Mouse (Mus musculus) 3134 (cell line): ENCODE data around the gene Trim2.

Experiments used
- DNase-seq: peaks from one replicate; pipeline ENCODE4 v3.0.0-alpha.2; 2011; ENCODE audit warnings: low spot score; ENCODE audit not compliant: insufficient read length; ENCODE audit errors: extremely low read depth

Trim2 gene

DNA sequence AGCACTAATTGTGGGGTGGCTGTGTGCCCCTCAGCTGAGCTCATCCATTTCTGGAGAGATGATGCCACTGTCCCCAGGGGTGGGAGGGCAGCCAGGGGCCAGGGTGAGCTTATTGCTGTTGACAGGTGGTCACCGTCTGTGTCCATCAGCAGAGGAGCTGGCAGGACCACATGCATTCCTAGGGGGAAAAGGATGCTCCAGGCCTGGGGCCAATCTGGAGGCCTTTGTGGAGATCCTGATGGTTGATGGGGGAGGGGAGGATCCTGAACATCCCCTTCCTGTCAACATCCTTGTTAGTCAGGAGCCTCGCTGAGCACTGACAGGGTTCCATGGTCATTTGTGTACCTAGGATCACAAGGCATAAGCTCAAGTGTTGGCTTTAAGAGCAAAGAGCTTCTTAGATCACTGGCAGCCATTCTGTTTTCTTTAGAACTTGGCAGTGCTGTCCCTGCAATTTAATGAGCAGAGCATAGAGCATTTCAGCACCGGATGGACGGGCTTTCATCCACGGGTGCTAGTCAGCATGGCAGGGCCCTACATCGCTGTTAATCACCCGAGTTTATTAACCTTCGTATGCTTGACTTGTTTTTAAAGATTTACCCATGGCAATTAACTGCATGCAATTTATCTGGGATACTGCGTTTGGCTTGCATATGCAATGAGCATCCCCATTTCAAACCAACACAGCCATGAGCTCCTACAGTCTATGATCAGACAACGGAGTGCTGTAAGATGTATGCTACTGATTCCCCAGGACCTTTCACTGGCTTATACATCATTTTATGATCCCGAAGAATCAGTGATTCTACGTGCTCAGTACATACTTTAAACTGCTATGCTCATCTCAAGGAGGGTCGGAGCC is 105.9 kb downstream of the Trim2 start:
- no peak for DNase-seq

DNA sequence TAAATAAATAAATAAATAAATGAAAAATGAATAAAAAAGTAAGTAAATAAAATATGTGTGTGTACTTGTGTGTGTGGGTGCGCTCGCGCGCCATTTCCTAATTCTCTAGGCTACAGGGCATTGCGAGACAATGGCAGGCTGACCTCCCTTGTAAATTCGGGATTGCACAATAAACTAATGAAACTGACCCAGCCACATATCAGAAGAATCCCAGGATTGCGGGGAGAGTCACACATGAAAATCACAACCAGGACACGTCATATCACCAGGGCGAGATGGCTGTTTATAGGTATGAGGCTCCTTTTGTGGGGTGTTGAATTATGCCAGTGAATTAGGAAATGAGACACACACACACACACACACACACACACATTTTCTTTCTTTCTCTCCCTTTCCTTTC is 107.2 kb downstream of the Trim2 start:
- no peak for DNase-seq

GRCm38 (mm10) chr3:84198229-84198628 is 108.4 kb downstream of the Trim2 start:
- no peak for DNase-seq

DNA sequence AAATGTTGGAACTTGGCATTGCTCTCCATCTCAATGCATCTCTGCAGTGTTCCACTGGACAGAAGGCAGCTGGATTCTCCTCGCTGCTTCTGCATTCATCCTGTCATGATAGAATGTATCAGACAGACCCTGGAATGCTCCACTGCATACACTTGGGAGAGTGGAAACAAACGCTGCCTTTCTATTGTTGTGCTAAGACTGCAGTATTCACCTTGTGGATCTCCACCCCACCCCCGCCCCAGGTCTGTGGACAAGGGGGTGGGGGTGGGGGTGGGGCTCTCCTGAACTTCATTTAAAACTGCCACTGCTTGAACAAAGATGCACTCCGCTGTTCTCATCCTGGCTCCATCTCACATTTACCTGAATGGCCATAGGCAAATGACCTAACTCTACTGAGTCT is 112.8 kb downstream of the Trim2 start:
- no peak for DNase-seq

DNA sequence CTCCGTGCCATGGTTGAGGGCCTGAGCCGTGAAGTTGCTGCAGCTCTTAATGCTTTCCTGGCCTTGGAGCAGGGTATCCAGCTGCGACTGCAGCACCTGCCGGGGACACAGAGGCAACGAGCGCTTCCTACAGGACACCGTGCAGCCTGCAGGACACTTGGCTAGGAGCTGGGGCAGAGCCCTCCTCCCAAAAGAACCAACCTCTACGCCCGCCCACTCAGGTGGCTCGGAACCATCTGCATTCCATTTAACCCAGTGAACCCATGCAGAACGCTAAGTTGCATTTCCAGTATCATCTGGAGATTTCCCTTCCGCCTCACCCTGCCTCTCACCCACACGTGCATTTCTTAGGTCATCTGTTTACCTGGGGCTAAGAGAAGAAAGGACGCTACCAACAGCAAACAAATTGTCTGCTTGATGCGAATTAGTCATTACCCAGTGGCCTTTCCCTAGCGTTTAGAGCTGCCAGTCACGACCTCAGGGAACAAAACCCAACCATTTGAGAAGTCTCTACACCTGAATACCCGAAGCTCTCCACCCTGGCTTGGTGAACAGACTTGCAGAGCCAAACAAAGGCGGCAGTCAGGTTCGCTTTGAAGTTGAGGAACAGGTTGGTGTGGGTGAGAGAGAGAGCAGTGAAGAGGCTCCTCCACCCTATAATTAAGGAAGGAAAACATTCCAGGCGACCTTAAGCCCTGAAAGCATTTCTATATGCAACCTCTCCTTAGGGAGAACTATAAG is 115.4 kb downstream of the Trim2 start:
- no peak for DNase-seq

GRCm38 (mm10) chr3:84190513-84191061 is 116.1 kb downstream of the Trim2 start:
- DNase-seq: no peak

DNA sequence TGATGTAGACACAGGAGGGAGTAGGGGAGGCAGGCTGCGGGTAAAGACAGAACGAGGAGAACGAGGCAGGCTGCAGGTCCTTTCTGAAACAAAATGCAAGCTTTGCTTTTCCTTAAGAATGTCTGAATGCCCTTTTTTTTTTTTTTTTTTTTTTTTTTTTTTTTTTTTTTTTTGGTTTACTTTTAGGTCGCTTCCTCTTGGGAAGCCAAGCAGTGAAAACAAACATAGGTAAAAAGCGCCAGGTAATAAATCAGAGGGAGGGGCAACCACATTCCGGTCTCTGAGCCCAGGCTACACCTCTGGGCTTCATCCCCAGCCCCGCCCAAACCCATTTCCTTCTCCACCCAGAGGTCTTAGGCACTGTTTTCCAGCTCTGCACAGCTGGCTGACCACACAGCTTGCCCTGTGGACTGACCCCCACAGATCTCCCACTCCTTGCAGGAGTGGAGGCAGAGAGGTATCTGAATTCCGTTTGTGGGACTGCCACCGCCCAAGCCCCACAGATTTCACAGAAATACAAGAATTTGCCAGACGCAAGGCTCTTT is 117.0 kb downstream of the Trim2 start:
- no peak for DNase-seq

DNA sequence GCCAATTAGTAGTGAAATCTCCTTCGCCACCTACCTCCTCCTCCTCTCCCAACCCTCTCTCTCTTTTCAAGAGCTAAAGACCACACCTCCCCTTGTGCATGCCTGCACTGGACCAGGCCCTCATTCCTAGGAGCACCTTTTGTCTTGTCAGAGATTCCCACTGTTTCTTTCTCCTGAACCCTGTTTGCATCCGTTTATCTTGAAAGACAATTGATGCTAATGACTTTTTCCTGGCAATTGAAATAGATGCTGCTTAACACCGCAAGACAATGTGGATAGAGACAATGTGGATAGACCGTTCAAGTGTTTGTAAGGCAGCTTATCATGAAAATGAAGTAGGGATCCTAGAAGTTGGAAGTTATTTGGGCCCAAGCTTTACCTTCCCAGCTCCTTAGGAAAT is 125.0 kb downstream of the Trim2 start:
- DNase-seq: no peak

DNA sequence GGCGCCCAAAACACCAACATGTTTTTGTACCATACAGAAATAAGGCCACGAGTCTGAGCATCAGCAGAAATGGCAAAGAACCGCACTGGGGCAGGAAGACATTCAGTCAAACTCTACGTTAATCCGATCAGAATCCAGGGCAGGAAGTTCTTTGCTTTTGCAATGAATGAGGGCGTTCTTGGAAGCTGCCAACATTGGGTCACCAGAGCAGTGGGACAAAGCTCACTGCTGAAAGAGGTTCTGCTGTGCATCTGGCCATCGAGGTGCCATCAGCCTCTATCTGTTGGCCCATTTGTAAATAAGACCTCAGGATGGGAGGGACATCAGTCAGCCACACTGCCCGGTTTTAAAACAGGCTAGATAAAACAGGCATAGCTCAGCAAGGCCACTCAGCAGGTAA is 125.6 kb downstream of the Trim2 start:
- DNase-seq: no peak

DNA sequence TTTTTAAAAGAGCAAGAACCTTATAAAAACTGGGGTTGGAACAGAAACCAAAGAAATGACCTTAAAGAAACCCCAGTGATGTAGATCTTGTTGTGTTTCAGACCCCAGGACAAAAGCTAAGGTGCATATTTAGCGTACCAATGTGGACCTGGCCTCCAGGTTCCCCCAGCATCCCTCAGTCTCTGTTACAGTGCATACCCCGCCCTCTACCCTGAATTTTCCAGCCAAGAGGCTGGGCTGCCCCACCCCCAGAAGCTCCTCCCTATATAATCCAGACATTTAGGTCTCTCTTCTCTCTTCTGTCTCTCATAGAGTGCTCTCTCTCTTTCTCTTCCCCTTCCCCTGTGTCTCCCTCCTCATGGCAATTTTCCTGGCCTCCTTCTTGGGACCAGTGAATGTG is 126.4 kb downstream of the Trim2 start:
- no peak for DNase-seq

DNA sequence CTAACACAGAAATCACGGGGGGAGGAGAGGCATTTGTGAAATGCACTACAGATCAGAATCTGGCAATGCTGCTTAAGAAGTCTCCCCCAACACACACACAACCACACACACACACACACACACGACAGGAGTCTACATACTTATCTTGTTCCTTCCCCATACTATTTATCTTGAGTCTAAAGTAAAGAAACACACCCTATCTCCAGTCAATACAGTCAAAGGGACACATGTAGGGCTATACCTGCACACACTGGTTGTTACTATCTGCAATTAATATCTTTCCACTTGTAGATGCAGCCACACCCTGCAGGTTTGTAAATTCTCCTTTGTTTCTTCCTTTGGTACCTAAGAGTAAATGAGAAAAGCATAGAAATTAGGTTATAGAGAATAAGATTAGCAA is 128.8 kb downstream of the Trim2 start:
- DNase-seq: no peak

DNA sequence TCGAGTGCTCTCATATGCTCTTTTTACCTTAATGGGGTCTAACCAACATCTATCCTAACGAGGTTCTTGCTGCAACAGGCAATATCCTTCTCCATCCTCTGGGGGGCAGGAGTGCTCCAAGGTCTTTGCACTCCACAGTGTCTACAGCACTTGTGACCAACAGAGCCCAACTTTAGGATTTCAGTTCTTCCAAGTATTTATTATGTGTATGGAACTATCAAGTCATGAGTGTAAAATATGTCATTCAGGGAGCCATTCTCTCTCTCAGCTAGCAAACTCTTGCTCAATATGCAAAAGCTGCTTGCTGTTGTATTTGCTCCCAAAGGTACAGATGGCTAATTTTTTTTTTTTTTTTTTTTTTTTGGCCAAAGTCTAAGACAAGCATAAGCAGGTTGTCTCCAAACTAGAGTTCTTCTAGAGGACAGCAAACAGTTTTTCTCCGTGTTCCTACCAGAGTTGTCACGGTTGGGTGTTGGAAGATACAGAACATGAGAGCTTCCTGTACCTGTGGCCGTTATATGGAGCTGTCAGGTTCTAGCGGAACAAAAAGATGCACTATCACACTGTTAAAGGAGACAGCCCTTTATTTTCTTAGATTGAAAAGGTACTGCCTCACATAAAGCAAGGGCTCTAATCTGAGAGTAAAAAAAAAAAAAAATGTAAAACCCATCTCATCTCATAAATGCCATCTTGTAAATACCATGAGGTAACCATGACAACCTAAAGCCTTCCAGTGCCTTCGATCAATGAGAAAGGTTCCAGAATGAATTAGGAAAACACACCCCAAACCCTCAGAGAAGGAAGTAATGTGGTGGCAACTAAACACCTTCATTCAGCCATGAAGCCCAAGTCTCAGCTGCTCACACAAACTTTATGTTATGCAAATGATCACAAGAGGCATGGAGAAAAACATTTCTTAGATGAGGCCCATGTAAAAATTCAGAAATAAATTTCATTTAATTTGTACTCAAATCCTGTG is 131.1 kb downstream of the Trim2 start:
- DNase-seq: peak; percentile 24

GRCm38 (mm10) chr3:84173581-84174154 is 133.0 kb downstream of the Trim2 start, which contains the start of gene Gm6525:
Gene Gm6525, plus strand, starts transcription at chr3:84174104.
- no peak for DNase-seq

GRCm38 (mm10) chr3:84172406-84172805 is 134.3 kb downstream of the Trim2 start:
- DNase-seq: no peak

DNA sequence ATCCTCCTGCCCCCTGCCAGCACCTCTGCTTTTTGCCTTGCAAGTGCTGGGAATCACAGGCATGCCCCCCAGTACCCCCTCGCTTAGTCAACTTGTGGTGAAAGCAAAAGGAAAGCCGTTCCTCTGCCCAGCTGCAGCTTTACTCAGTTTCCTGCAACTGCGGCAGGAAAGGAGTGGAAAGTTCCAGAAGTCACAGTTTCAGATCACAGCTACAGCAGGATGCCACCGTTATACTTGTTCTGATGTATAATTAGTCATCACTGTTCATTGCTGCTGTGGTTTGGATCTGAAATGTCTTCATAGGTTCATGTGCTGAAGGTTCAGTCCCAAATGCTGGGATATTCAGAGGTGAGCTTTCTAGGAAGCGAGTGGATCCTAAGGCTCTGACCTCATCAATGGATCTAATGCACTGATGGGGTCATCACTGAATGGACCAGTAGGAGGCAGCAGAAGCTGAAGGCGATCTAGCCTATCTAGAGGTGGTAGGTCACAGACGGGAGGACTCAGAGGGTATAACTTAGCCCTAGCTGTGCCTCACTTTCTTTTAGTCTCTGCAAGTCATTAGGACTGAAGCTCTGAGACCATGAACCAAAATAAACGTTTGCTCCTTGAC is 137.2 kb downstream of the Trim2 start:
- no peak for DNase-seq

DNA sequence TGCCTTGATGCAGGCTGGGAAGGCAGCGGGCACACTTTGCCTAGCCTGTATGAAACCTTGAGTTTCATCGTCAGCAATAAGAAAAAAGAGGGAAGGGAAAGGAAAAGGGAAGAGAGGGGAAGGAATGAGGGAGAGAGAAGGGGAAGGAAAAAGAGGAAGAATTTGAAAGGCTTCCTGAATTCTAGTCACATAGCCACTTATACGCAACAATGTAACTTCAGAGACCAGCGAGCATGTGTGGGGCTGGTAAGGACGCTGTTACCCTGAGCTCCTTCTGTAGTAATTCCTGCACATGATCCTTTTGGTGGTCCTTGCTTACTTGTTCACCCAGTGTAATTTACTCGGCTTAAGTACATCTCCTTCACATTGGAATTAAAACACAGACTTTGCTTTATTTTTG is 137.7 kb downstream of the Trim2 start:
- no peak for DNase-seq

DNA sequence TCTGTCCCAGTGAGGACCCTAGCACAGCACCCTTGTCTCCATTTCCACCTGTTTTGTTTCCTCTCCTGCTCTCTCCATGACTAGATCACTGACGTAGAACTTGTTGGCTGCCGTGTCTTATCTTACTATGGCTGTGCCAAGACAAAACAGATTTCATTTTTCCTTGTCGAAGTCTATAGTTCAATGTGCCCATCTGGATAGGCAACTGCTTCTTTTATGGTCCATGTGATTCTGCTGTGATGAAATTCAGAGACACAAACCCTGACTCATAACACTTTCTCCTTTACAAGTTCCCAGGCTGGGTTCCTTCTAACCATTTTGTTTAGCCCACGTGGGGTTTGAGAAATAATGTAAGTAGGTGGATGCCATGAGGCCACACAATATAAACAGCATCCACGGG is 140.6 kb downstream of the Trim2 start:
- DNase-seq: no peak

- DNase-seq: no peak
Observed at GRCm38 (mm10) chr3:84165391-84165790, 141.3 kb downstream of the Trim2 start.

GRCm38 (mm10) chr3:84157559-84158350 is 148.9 kb downstream of the Trim2 start:
- DNase-seq: no peak
